Mouse (Mus musculus) testis, adult 10 weeks (tissue): ENCODE measurements around the gene Bcdin3d. TPM values are rescaled to one million over a fixed set of nuclear protein-coding genes. Genes with fewer than 3 reads are reported as not detected.

Experiments
- polyA plus RNA-seq: library from polyadenylated mRNA; stranded (reverse); fragments of 350-450 nt; fragmentation: Illumina TruSeq; extraction: RNeasy Lipid Tissue Mini Kit (QIAGEN cat#74804); gene quantifications from one replicate; pipeline ENCODE4 v1.2.3, GENCODE M21; 2014; ENCODE audit warnings: low read depth, low replicate concordance

Gene Bcdin3d
- 1.3 TPM for polyA plus RNA-seq

GRCm38 (mm10) chr15:99474576-99474926 is at the start of gene Bcdin3d:
Bcdin3d (minus strand) TSS chr15:99474730.

GRCm38 (mm10) chr15:99457606-99458401 is 16.7 kb downstream of the Bcdin3d start, which contains the start of gene Nckap5l:
Nckap5l (minus strand) TSS chr15:99457748.

Other genes starting within 250 kb of the Bcdin3d start
- 0.07 TPM for gene Kcnh3, start 249.9 kb downstream of the Bcdin3d start, polyA plus RNA-seq
- gene Mcrs1, start 222.8 kb downstream of the Bcdin3d start, polyA plus RNA-seq = 3.5 TPM
- 17.5 TPM for gene Prpf40b, start 179.6 kb downstream of the Bcdin3d start, polyA plus RNA-seq
- gene Fam186b, start 178.8 kb downstream of the Bcdin3d start, polyA plus RNA-seq = 24.8 TPM
- 3.6 TPM for gene Fmnl3, start 104.2 kb downstream of the Bcdin3d start, polyA plus RNA-seq
- 101 TPM for gene Tmbim6, start 81.8 kb downstream of the Bcdin3d start, polyA plus RNA-seq
- not detected for gene Nckap5l, start 17.0 kb downstream of the Bcdin3d start, polyA plus RNA-seq
- gene Faim2, start 53.4 kb upstream of the Bcdin3d start, polyA plus RNA-seq = not detected
- gene Aqp2, start 104.3 kb upstream of the Bcdin3d start, polyA plus RNA-seq = 0.14 TPM
- gene Aqp5, start 116.1 kb upstream of the Bcdin3d start, polyA plus RNA-seq = not detected
- gene Aqp6, start 126.7 kb upstream of the Bcdin3d start, polyA plus RNA-seq = not detected
- gene Racgap1, start 176.9 kb upstream of the Bcdin3d start, polyA plus RNA-seq = 39.4 TPM
- not detected for gene Asic1, start 195.6 kb upstream of the Bcdin3d start, polyA plus RNA-seq
- gene Smarcd1, start 227.4 kb upstream of the Bcdin3d start, polyA plus RNA-seq = 9.5 TPM
- not detected for gene Gm17349, start 230.8 kb upstream of the Bcdin3d start, polyA plus RNA-seq
- 1.4 TPM for gene Gpd1, start 242.8 kb upstream of the Bcdin3d start, polyA plus RNA-seq